Mouse (Mus musculus) heart, embryonic 11.5 days (tissue): ENCODE data around the gene Ubr4. TPM values are rescaled to one million over a fixed set of nuclear protein-coding genes. Genes with fewer than 3 reads are reported as not detected.

Experiments
- ATAC-seq: fragments of 200-750 bp; cut with Nextera tagmentation; replicated peaks from 2 replicates; pipeline ENCODE4 v1.8.0; 2017; ENCODE audit warnings: moderate library complexity; ENCODE audit not compliant: insufficient number of reproducible peaks, low FRiP score, low TSS enrichment
- H3K27ac ChIP-seq: fragments of 300-500 bp; sonication (generic); 2 replicates; pipeline ENCODE4 v1.5.1; 2014; ENCODE audit warnings: mild to moderate bottlenecking, low read depth, low read length
- H3K27me3 ChIP-seq: fragments of 300-500 bp; sonication (generic); 2 replicates; pipeline ENCODE4 v1.6.1; 2014; ENCODE audit warnings: mild to moderate bottlenecking, low read length, mixed read lengths; ENCODE audit not compliant: control insufficient read depth, insufficient read depth
- H3K36me3 ChIP-seq: fragments of 300-500 bp; sonication (generic); 2 replicates; pipeline ENCODE4 v1.6.1; 2014; ENCODE audit warnings: mild to moderate bottlenecking, low read length, moderate library complexity, mixed read lengths; ENCODE audit not compliant: control insufficient read depth, insufficient read depth
- H3K4me1 ChIP-seq: fragments of 300-500 bp; sonication (generic); 2 replicates; pipeline ENCODE4 v1.6.1; 2014; ENCODE audit warnings: low read length; ENCODE audit not compliant: control insufficient read depth, insufficient read depth
- H3K4me2 ChIP-seq: fragments of 300-500 bp; sonication (generic); 2 replicates; pipeline ENCODE4 v1.6.1; 2014; ENCODE audit warnings: mild to moderate bottlenecking, moderate library complexity
- H3K4me3 ChIP-seq: fragments of 300-500 bp; sonication (generic); 2 replicates; pipeline ENCODE4 v1.5.1; 2014; ENCODE audit warnings: low read depth, low read length
- H3K9ac ChIP-seq: fragments of 300-500 bp; sonication (generic); 2 replicates; pipeline ENCODE4 v1.6.1; 2014; ENCODE audit warnings: mild to moderate bottlenecking, low read depth, low read length, moderate library complexity
- H3K9me3 ChIP-seq: fragments of 300-500 bp; sonication (generic); replicated peaks from 2 replicates; pipeline ENCODE4 v1.6.1; 2016; ENCODE audit warnings: low read length; ENCODE audit not compliant: control insufficient read depth
- WGBS: fragments of 180-500 bp; shearing (Covaris S2); extraction: QIAGEN DNeasy Blood & Tissue Kit; methylation state at CpG from one replicate; pipeline ENCODE4 v1.1.7; 2014; ENCODE audit not compliant: insufficient replicate concordance; 5-methylcytosine and 5-hydroxymethylcytosine counted together
- polyA plus RNA-seq: library from polyadenylated mRNA; unstranded; fragments of >200 nt; fragmentation: Nextera tagmentation; extraction: Ambion mirVana; gene quantifications from 2 replicates; pipeline ENCODE4 v1.2.1, GENCODE M21; 2014

The Ubr4 gene
- polyA plus RNA-seq, 1 experiment from 2014 or later: 71.5 TPM

DNA sequence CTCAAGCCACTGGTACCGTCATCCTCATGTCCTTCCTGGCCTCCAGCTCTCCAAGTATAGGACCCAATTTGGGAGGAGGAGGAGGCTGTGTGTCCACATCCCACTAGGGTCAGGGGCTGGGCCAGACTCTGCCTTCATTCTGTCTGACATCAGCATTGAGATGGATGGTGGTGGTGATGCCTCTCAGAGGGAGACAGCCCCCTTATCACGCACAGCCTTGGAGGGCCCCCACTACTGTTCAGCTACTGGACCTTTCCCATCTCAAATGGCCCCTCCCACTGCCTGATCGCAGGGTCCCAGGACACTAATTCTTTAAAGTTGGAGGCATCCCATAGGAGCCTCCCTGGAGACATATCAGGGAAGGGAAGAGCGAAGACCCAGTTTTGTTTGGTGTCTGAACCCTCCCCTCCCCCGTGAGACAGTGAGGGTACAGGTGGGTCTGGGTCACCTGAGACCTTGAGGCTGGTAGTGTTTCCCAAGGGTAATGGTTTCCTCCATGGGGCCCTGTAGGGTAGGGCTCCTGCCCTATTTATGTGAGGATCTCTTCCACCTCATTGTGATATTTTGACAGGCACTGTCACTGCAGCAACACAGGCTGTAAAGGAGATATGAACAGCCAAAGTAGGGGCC is 139.2 kb downstream of the Ubr4 start:
- Histone ChIP-seq H3K9me3 (no peaks in the 10 kb centered on the region), H3K27me3 (no peaks in the 10 kb centered on the region), H3K27ac (no peak overlapping the region), H3K9ac (no peak overlapping the region), H3K4me1 (peaks cover 14% of the 10 kb centered on the region), H3K4me2 (no peak overlapping the region), H3K4me3 (no peak overlapping the region), H3K36me3 (peaks cover 21% of the 10 kb centered on the region)
- WGBS: 87% methylated on average over 5 of the region's 5 CpGs
- ATAC-seq: no peak

DNA sequence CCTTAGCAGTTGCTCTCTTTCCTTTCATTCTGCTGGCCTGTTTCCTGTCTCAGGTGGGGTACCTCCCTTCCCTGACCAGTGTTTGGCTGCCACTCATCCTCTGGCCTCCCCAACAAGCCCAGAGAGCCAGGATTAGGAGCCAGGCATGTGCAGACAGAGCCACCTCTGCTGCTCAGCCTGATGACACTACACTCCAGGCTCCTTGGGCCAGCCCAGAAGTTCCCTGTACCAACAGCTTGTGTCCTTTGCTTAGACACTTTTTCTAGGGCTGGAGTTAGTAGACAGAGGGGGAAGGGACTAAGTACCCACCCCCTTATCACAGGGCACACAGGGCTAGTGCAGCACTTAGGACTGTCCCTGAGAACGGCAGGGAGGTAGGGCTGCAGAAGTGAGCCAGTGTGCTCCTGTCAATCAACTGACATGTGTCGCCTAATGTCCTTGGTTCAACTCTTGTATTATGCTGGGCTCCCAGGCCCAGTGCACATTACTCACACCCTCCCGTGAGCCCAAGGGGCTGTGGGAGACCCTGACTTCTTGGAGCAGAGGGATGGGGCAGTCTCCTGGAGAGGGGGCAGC is 139.9 kb downstream of the Ubr4 start:
- peaks cover 18% of the 10 kb centered on the region for H3K36me3 ChIP-seq
- H3K9ac ChIP-seq: no peak overlapping the region
- no peak overlapping the region for H3K4me3 ChIP-seq
- no peaks in the 10 kb centered on the region for H3K27me3 ChIP-seq
- H3K4me2 ChIP-seq: no peak overlapping the region
- WGBS: 40% methylated on average over 3 of the region's 3 CpGs
- peak; percentile 53; the same call in 1 of the 2 replicates for ATAC-seq
- H3K4me1 ChIP-seq: peaks cover 14% of the 10 kb centered on the region
- H3K27ac ChIP-seq: no peak overlapping the region
- H3K9me3 ChIP-seq: no peaks in the 10 kb centered on the region

DNA sequence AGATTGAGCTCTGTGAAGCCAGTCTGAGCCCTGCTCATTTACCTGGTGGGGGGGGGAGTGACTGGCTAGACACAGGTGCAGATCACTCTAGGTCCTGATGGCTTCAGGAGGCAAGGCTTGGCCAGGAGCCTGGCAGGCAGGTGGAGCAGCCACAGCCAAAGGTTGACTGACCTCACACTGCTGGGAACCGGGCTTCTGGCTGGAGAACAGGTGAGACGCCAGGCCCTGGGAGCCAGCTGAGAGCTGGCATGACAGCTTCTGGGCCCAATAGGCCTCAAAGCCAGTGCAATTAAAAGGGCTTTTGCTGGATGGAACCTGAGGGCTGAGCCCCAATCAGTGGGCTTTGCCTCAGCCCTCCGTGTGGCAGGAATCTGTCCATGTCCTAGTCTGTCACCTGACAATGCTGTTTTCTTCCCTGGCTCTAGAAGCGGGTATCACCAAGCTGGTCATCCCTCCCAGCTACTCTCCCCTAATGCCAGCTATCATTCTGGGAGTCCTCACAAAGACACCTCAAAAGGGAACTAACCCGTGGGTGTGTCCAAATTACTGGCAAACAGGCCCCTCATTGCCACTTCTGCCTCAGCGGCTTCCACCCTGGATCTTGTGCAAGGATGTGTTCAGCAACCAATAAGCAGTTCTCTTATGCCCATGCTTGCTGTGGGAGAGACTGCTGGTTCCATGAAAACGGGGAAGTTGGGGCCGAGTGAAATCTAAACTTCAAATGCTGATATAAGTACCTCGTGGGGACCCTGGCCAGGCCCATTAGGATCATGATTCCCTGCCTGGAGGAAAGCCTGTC is 141.0 kb downstream of the Ubr4 start:
- no peak overlapping the region for H3K4me2 ChIP-seq
- no peaks in the 10 kb centered on the region for H3K9me3 ChIP-seq
- H3K27me3 ChIP-seq: no peaks in the 10 kb centered on the region
- no peak for ATAC-seq
- no peak overlapping the region for H3K27ac ChIP-seq
- H3K4me1 ChIP-seq: peaks cover 14% of the 10 kb centered on the region
- peaks cover 12% of the 10 kb centered on the region for H3K36me3 ChIP-seq
- WGBS: 71% methylated on average over 9 of the region's 9 CpGs
- H3K4me3 ChIP-seq: no peak overlapping the region
- H3K9ac ChIP-seq: no peak overlapping the region

DNA sequence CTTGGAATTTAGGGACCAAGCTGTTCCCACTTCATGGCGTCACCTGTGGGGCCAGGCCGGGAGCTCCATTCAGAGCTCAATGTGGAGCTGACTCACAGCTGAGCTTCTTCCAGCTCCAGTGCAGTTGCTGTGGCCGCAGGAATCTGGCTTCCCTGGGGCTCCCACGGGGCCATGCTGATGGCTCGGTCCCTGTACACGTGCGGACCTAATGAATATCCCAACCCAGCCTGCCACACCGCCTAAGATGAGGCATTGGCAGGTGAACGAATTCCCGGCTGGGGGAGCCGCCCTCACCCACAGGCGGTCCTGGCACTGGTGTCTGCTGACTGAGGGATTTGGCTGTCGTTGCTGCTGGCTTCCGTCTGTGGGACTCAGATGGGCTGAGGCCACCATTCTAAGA is 148.4 kb downstream of the Ubr4 start:
- H3K27me3 ChIP-seq: peaks cover 4% of the 10 kb centered on the region; the same call in 1 of the 2 replicates
- no peak overlapping the region for H3K27ac ChIP-seq
- no peaks in the 10 kb centered on the region for H3K36me3 ChIP-seq
- H3K4me1 ChIP-seq: no peaks in the 10 kb centered on the region
- no peak overlapping the region for H3K4me3 ChIP-seq
- ATAC-seq: no peak
- no peaks in the 10 kb centered on the region for H3K9me3 ChIP-seq
- no peak overlapping the region for H3K4me2 ChIP-seq
- no peak overlapping the region for H3K9ac ChIP-seq
- WGBS: 67% methylated on average over 14 of the region's 14 CpGs

GRCm38 (mm10) chr4:139501702-139502101 is 149.3 kb downstream of the Ubr4 start:
- Histone ChIP-seq H3K27ac (no peak overlapping the region), H3K36me3 (no peaks in the 10 kb centered on the region), H3K27me3 (peaks cover 4% of the 10 kb centered on the region; the same call in 1 of the 2 replicates), H3K4me3 (no peak overlapping the region), H3K9me3 (no peaks in the 10 kb centered on the region), H3K9ac (no peak overlapping the region), H3K4me1 (no peaks in the 10 kb centered on the region), H3K4me2 (no peak overlapping the region)
- no peak for ATAC-seq
- 68% methylated on average over 6 of the region's 6 CpGs for WGBS

DNA sequence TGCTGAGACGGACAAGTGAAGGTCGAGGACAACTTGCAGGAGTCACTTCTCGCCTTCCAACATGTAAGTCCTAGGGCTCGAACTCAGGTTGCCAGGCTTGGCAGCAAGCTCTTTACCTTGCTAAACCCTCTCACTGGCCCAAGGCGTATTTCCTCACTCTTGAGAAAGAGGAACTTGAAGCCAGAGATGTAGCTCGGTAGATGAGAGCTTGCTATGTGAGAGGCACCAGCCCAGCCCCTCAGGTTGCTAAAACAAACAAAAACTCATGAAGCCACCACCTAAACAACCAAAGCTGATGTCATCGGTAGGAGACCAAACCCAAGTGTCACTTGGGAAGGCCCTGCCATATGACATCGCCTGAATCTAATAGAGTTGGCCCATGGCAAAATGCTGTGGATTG is 151.5 kb downstream of the Ubr4 start:
- Histone ChIP-seq H3K9ac (no peak overlapping the region), H3K4me3 (no peak overlapping the region), H3K27me3 (peaks cover 4% of the 10 kb centered on the region; the same call in 1 of the 2 replicates), H3K4me2 (no peak overlapping the region), H3K36me3 (no peaks in the 10 kb centered on the region), H3K9me3 (no peaks in the 10 kb centered on the region), H3K27ac (no peak overlapping the region), H3K4me1 (no peaks in the 10 kb centered on the region)
- 74% methylated on average over 8 of the region's 8 CpGs for WGBS
- no peak for ATAC-seq

GRCm38 (mm10) chr4:139505716-139506115 is 153.3 kb downstream of the Ubr4 start:
- no peaks in the 10 kb centered on the region for H3K4me1 ChIP-seq
- H3K27me3 ChIP-seq: no peaks in the 10 kb centered on the region
- H3K36me3 ChIP-seq: no peaks in the 10 kb centered on the region
- no peak overlapping the region for H3K9ac ChIP-seq
- H3K4me2 ChIP-seq: no peak overlapping the region
- ATAC-seq: no peak
- H3K9me3 ChIP-seq: no peaks in the 10 kb centered on the region
- H3K27ac ChIP-seq: no peak overlapping the region
- 73% methylated on average over 4 of the region's 4 CpGs for WGBS
- no peak overlapping the region for H3K4me3 ChIP-seq

- H3K36me3 ChIP-seq: no peaks in the 10 kb centered on the region
- H3K9ac ChIP-seq: no peak overlapping the region
- 89% methylated on average over 11 of the region's 11 CpGs for WGBS
Observed at GRCm38 (mm10) chr4:139506727-139507126, 154.3 kb downstream of the Ubr4 start.

More at GRCm38 (mm10) chr4:139506727-139507126, 154.3 kb downstream of the Ubr4 start:
- Histone ChIP-seq H3K4me2 (no peak overlapping the region), H3K27ac (no peak overlapping the region), H3K27me3 (no peaks in the 10 kb centered on the region), H3K9me3 (no peaks in the 10 kb centered on the region), H3K4me3 (no peak overlapping the region), H3K4me1 (no peaks in the 10 kb centered on the region)
- no peak for ATAC-seq
